In genomic region chr9:101099445-101099844, GRCm38 (mm10) we compare ENCODE assay signal across 18 mouse cellular contexts. TPM values are rescaled to one million over a fixed set of nuclear protein-coding genes. Genes with fewer than 3 reads are reported as not detected.
DNase-seq lines count a peak whose midpoint lies in the region; ATAC-seq and TF ChIP-seq lines count a peak whose summit lies in the region.
"Had no signal": no experiment of that assay in that cellular context is flagged by ENCODE, and none has a peak within 500 bp of the region (broad histone marks: within the 10 kb centered on the region; RNA-seq: fewer than 3 reads in every experiment).

No protein-coding gene starts in this region.

- H3K9ac ChIP-seq in heart, embryonic 11.5 days (ENCODE audit: low read depth, low read length) = no peak overlapping the region
- H3K9ac ChIP-seq: embryonic facial prominence, embryonic 15.5 days; forebrain, embryonic 12.5 days; lung, embryonic 15.5 days; stomach, embryonic 15.5 days had no signal

- H3K4me3 ChIP-seq in heart, embryonic 11.5 days (ENCODE audit: low read depth, low read length) = no peak overlapping the region
- peak overlapping the region; percentile 10 for H3K4me3 ChIP-seq in lung, adult 2 months (replicated peaks; ENCODE audit: extremely low read depth, low read depth, low read length)
- H3K4me3 ChIP-seq: embryonic facial prominence, embryonic 15.5 days; forebrain, embryonic 12.5 days; lung, embryonic 15.5 days; stomach, embryonic 15.5 days had no signal

- no peak overlapping the region for H3K4me2 ChIP-seq in heart, embryonic 11.5 days
- H3K4me2 ChIP-seq: embryonic facial prominence, embryonic 15.5 days; forebrain, embryonic 12.5 days; lung, embryonic 15.5 days; stomach, embryonic 15.5 days had no signal

- no peak overlapping the region for H3K27ac ChIP-seq in heart, embryonic 11.5 days (ENCODE audit: low read depth, low read length)
- H3K27ac ChIP-seq: embryonic facial prominence, embryonic 15.5 days; forebrain, embryonic 12.5 days; lung, embryonic 15.5 days; stomach, embryonic 15.5 days had no signal

- no peaks in the 10 kb centered on the region; the same call in 1 of the 2 replicates for H3K9me3 ChIP-seq in heart, embryonic 11.5 days (replicated peaks; ENCODE audit: control insufficient read depth, low read length)
- H3K9me3 ChIP-seq: embryonic facial prominence, embryonic 15.5 days; lung, embryonic 15.5 days; stomach, embryonic 15.5 days had no signal

- H3K4me1 ChIP-seq in heart, embryonic 11.5 days (ENCODE audit: control insufficient read depth, insufficient read depth, low read length) = 0 out of 2 replicates have a peak, but pooled peaks cover 3% of the 10 kb centered on the region
- peaks cover 18% of the 10 kb centered on the region for H3K4me1 ChIP-seq in lung, adult 2 months (ENCODE audit: control insufficient read depth, insufficient read depth, low read length)
- H3K4me1 ChIP-seq: embryonic facial prominence, embryonic 15.5 days; forebrain, embryonic 12.5 days; lung, embryonic 15.5 days; stomach, embryonic 15.5 days had no signal

- no peak for ATAC-seq in heart, embryonic 11.5 days (replicated peaks; ENCODE audit: insufficient number of reproducible peaks, low FRiP score, low TSS enrichment)
- peak; percentile 71 for ATAC-seq in hematopoietic stem cell, adult 5-6 weeks (replicated peaks in 1 of 2; ENCODE audit: insufficient read depth in 1 of 2, low FRiP score in 2 of 2, low TSS enrichment in 1 of 2, low read depth in 1 of 2, poor library complexity in 2 of 2, severe bottlenecking in 2 of 2)
- ATAC-seq: midbrain, embryonic 16.5 days had no signal

- TF ChIP-seq POLR2A in lung, adult 2 months (IDR thresholded peaks at IDR 0.05; ENCODE audit: borderline replicate concordance, extremely low read depth, low read depth, low read length) = no peak

- DNase-seq in heart, adult 11 months = peak; percentile 87
- DNase-seq in lung, adult 2 months = no peak
- no peak for DNase-seq in lung, postnatal 10 days
- DNase-seq in naive thymus-derived CD4-positive, alpha-beta T cell, adult 2 months (ENCODE audit: low read depth) = peak; percentile 41
- no peak for DNase-seq in ovary, postnatal 10 days (ENCODE audit: low spot score)
- no peak for DNase-seq in ovary, adult 18-20 months (ENCODE audit: low spot score)
- DNase-seq: cerebellum, adult 18-20 months; heart, postnatal 36 days; kidney, adult 11 months; kidney, postnatal 10 days; thymus, postnatal 14 days had no signal

- H3K27me3 ChIP-seq in heart, embryonic 11.5 days (ENCODE audit: control insufficient read depth, insufficient read depth, low read length) = no peaks in the 10 kb centered on the region
- H3K27me3 ChIP-seq: embryonic facial prominence, embryonic 15.5 days; forebrain, embryonic 12.5 days; lung, embryonic 15.5 days; stomach, embryonic 15.5 days had no signal

- no peak for TF ChIP-seq CTCF in lung, adult 2 months (IDR thresholded peaks at IDR 0.05; ENCODE audit: insufficient read depth, low read length)

- peaks cover 9% of the 10 kb centered on the region for H3K36me3 ChIP-seq in heart, embryonic 11.5 days (ENCODE audit: control insufficient read depth, insufficient read depth, low read length)

- WGBS in heart, embryonic 11.5 days (ENCODE audit: insufficient replicate concordance) = 78% methylated on average over 6 of the region's 6 CpGs
- 31% methylated on average over 6 of the region's 6 CpGs for WGBS in lung, adult 2 months

RNA-seq across cellular contexts. Expression of gene Msl2, which starts 25.5 kb away (rescaled TPM):
- 3.3 and 3.8 TPM in 2 replicates for polyA plus RNA-seq in heart, embryonic 11.5 days (2014; fragmentation: Nextera tagmentation; extraction: Ambion mirVana)
- polyA plus RNA-seq in lung, adult 2 months (2012; rRNA removed) = 28.4 and 33.4 TPM in 2 replicates
- total RNA-seq in hematopoietic stem cell, adult 5-6 weeks (2017) = 56.6 and 63.2 TPM in 2 replicates

Comparison
In these comparisons a context has a peak if more than half of its experiments do, and no peak if none do; other contexts are left out.
1. DNase-seq: peak in heart, adult 11 months (single experiment) and naive thymus-derived CD4-positive, alpha-beta T cell, adult 2 months (single experiment); none in lung, adult 2 months (single experiment), lung, postnatal 10 days (single experiment), ovary, postnatal 10 days (single experiment) and ovary, adult 18-20 months (single experiment).